Mouse (Mus musculus): Measurements from ENCODE around the gene Nmur1. TPM values are rescaled to one million over a fixed set of nuclear protein-coding genes. Genes with fewer than 3 reads are reported as not detected.
"Not testable (repeated sequence)": the region's sequence is repeated elsewhere in the genome, so short reads cannot be mapped to it uniquely, and the experiment has no call there.

Gene Nmur1
- polyA plus RNA-seq, 1 experiment from 2014 or later: not detected

- Histone ChIP-seq H3K27me3 (ENCODE audit: control insufficient read depth, insufficient read depth, low read length) (no peaks in the 10 kb centered on the region), H3K4me2 (no peak overlapping the region), H3K27ac (ENCODE audit: low read depth, low read length) (no peak overlapping the region), H3K36me3 (ENCODE audit: control insufficient read depth, insufficient read depth, low read length) (peaks cover 6% of the 10 kb centered on the region), H3K4me1 (ENCODE audit: control insufficient read depth, insufficient read depth, low read length) (no peaks in the 10 kb centered on the region), H3K9me3 (replicated peaks; ENCODE audit: control insufficient read depth, low read length) (no peaks in the 10 kb centered on the region), H3K9ac (ENCODE audit: low read depth, low read length) (no peak overlapping the region), H3K4me3 (ENCODE audit: low read depth, low read length) (no peak overlapping the region)
- WGBS (ENCODE audit: insufficient replicate concordance): 52% methylated on average over 4 of the region's 4 CpGs
- no peak for ATAC-seq (replicated peaks; ENCODE audit: insufficient number of reproducible peaks, low FRiP score, low TSS enrichment)
Measured at GRCm38 (mm10) chr1:86343969-86344861, 81.8 kb downstream of the Nmur1 start.

- Histone ChIP-seq H3K9ac (ENCODE audit: low read depth, low read length) (no peak overlapping the region), H3K36me3 (ENCODE audit: control insufficient read depth, insufficient read depth, low read length) (peaks cover under 1% of the 10 kb centered on the region; the same call in 1 of the 2 replicates), H3K4me3 (ENCODE audit: low read depth, low read length) (no peak overlapping the region), H3K4me2 (no peak overlapping the region), H3K9me3 (replicated peaks; ENCODE audit: control insufficient read depth, low read length) (no peaks in the 10 kb centered on the region), H3K27ac (ENCODE audit: low read depth, low read length) (no peak overlapping the region), H3K27me3 (ENCODE audit: control insufficient read depth, insufficient read depth, low read length) (no peaks in the 10 kb centered on the region), H3K4me1 (ENCODE audit: control insufficient read depth, insufficient read depth, low read length) (no peaks in the 10 kb centered on the region)
- ATAC-seq (replicated peaks; ENCODE audit: insufficient number of reproducible peaks, low FRiP score, low TSS enrichment): no peak
- 84% methylated on average over 1 of the region's 1 CpGs for WGBS (ENCODE audit: insufficient replicate concordance)
Measured at GRCm38 (mm10) chr1:86343087-86343645, 82.9 kb downstream of the Nmur1 start.

GRCm38 (mm10) chr1:86342371-86342770, 83.7 kb downstream of the Nmur1 start:
- WGBS (ENCODE audit: insufficient replicate concordance): 91% methylated on average over 2 of the region's 2 CpGs
- H3K9me3 ChIP-seq (replicated peaks; ENCODE audit: control insufficient read depth, low read length): no peaks in the 10 kb centered on the region
- H3K4me1 ChIP-seq (ENCODE audit: control insufficient read depth, insufficient read depth, low read length): no peaks in the 10 kb centered on the region
- no peak overlapping the region for H3K4me3 ChIP-seq (ENCODE audit: low read depth, low read length)
- H3K27ac ChIP-seq (ENCODE audit: low read depth, low read length): no peak overlapping the region
- ATAC-seq (replicated peaks; ENCODE audit: insufficient number of reproducible peaks, low FRiP score, low TSS enrichment): no peak
- no peak overlapping the region for H3K9ac ChIP-seq (ENCODE audit: low read depth, low read length)
- H3K36me3 ChIP-seq (ENCODE audit: control insufficient read depth, insufficient read depth, low read length): no peaks in the 10 kb centered on the region
- H3K4me2 ChIP-seq: no peak overlapping the region
- H3K27me3 ChIP-seq (ENCODE audit: control insufficient read depth, insufficient read depth, low read length): no peaks in the 10 kb centered on the region

- WGBS (ENCODE audit: insufficient replicate concordance): 75% methylated on average over 2 of the region's 2 CpGs
- ATAC-seq (replicated peaks; ENCODE audit: insufficient number of reproducible peaks, low FRiP score, low TSS enrichment); H3K27ac ChIP-seq (ENCODE audit: low read depth, low read length): not testable (repeated sequence)
Measured at GRCm38 (mm10) chr1:86341096-86341495, 84.9 kb downstream of the Nmur1 start.

GRCm38 (mm10) chr1:86339156-86339812, 86.7 kb downstream of the Nmur1 start:
- H3K9me3 ChIP-seq (replicated peaks; ENCODE audit: control insufficient read depth, low read length): no peaks in the 10 kb centered on the region
- H3K27me3 ChIP-seq (ENCODE audit: control insufficient read depth, insufficient read depth, low read length): no peaks in the 10 kb centered on the region
- H3K36me3 ChIP-seq (ENCODE audit: control insufficient read depth, insufficient read depth, low read length): no peaks in the 10 kb centered on the region
- WGBS (ENCODE audit: insufficient replicate concordance): 32% methylated on average over 4 of the region's 4 CpGs
- no peak for ATAC-seq (replicated peaks; ENCODE audit: insufficient number of reproducible peaks, low FRiP score, low TSS enrichment)
- H3K27ac ChIP-seq (ENCODE audit: low read depth, low read length): no peak overlapping the region
- H3K4me3 ChIP-seq (ENCODE audit: low read depth, low read length): no peak overlapping the region
- no peaks in the 10 kb centered on the region for H3K4me1 ChIP-seq (ENCODE audit: control insufficient read depth, insufficient read depth, low read length)
- H3K4me2 ChIP-seq: no peak overlapping the region
- no peak overlapping the region for H3K9ac ChIP-seq (ENCODE audit: low read depth, low read length)

More at GRCm38 (mm10) chr1:86341096-86341495, 84.9 kb downstream of the Nmur1 start:
- H3K4me2 ChIP-seq; H3K9me3 ChIP-seq (replicated peaks; ENCODE audit: control insufficient read depth, low read length); H3K27me3 ChIP-seq (ENCODE audit: control insufficient read depth, insufficient read depth, low read length); H3K9ac ChIP-seq (ENCODE audit: low read depth, low read length); H3K4me1 ChIP-seq (ENCODE audit: control insufficient read depth, insufficient read depth, low read length); H3K36me3 ChIP-seq (ENCODE audit: control insufficient read depth, insufficient read depth, low read length); H3K4me3 ChIP-seq (ENCODE audit: low read depth, low read length): not testable (repeated sequence)

- no peak for ATAC-seq (replicated peaks; ENCODE audit: insufficient number of reproducible peaks, low FRiP score, low TSS enrichment)
- 52% methylated on average over 2 of the region's 2 CpGs for WGBS (ENCODE audit: insufficient replicate concordance)
- H3K9me3 ChIP-seq (replicated peaks; ENCODE audit: control insufficient read depth, low read length): no peaks in the 10 kb centered on the region
- no peak overlapping the region for H3K4me3 ChIP-seq (ENCODE audit: low read depth, low read length)
- H3K4me2 ChIP-seq: no peak overlapping the region
- no peak overlapping the region for H3K27ac ChIP-seq (ENCODE audit: low read depth, low read length)
- no peaks in the 10 kb centered on the region for H3K4me1 ChIP-seq (ENCODE audit: control insufficient read depth, insufficient read depth, low read length)
- H3K9ac ChIP-seq (ENCODE audit: low read depth, low read length): no peak overlapping the region
- H3K36me3 ChIP-seq (ENCODE audit: control insufficient read depth, insufficient read depth, low read length): no peaks in the 10 kb centered on the region
- H3K27me3 ChIP-seq (ENCODE audit: control insufficient read depth, insufficient read depth, low read length): no peaks in the 10 kb centered on the region
Measured at GRCm38 (mm10) chr1:86336330-86336729, 89.7 kb downstream of the Nmur1 start.

Small RNA genes within 50 kb of the gene (microRNA-seq; reads per million reads assigned to microRNA genes)
- gene mmu-mir-3535 (ENCODE audit: borderline number of aligned reads): 48.8 reads per million, percentile 57 among the genes with 10 or more reads in this experiment

Other genes starting within 250 kb of the Nmur1 start
- 7.0 and 7.7 TPM in 2 replicates for gene B3gnt7, start 123.4 kb downstream of the Nmur1 start, polyA plus RNA-seq (2014; fragmentation: Nextera tagmentation; extraction: Ambion mirVana)
- gene Ncl, start 66.8 kb downstream of the Nmur1 start, polyA plus RNA-seq (2014; fragmentation: Nextera tagmentation; extraction: Ambion mirVana): 287 and 296 TPM in 2 replicates
- not detected in 2 replicates for gene Tex44, start 101 bp upstream of the Nmur1 start, polyA plus RNA-seq (2014; fragmentation: Nextera tagmentation; extraction: Ambion mirVana)
- 1,195 and 1,343 TPM in 2 replicates for gene Ptma, start 100.5 kb upstream of the Nmur1 start, polyA plus RNA-seq (2014; fragmentation: Nextera tagmentation; extraction: Ambion mirVana)
- gene Pde6d, start 156.4 kb upstream of the Nmur1 start, polyA plus RNA-seq (2014; fragmentation: Nextera tagmentation; extraction: Ambion mirVana): 71.4 and 71.6 TPM in 2 replicates
- 27.2 and 30.0 TPM in 2 replicates for gene Cops7b, start 156.7 kb upstream of the Nmur1 start, polyA plus RNA-seq (2014; fragmentation: Nextera tagmentation; extraction: Ambion mirVana)
- gene Nppc, start 244.3 kb upstream of the Nmur1 start, polyA plus RNA-seq (2014; fragmentation: Nextera tagmentation; extraction: Ambion mirVana): 0.30 and 0.49 TPM in 2 replicates

Measured in heart, embryonic 11.5 days (tissue).